Mouse (Mus musculus) retina, postnatal 7 days (tissue): Measurements from ENCODE around the gene Tgfbr2.

Experiments
- DNase-seq: peaks from one replicate; pipeline ENCODE4 v3.0.0-alpha.2; 2012; ENCODE audit warnings: low read depth, low spot score

The Tgfbr2 gene

GRCm38 (mm10) chr9:116118332-116118872, 56.8 kb downstream of the Tgfbr2 start:
- no peak for DNase-seq

GRCm38 (mm10) chr9:116115875-116116274, 59.3 kb downstream of the Tgfbr2 start:
- no peak for DNase-seq

- no peak for DNase-seq
Observed at GRCm38 (mm10) chr9:116114339-116114738, 60.8 kb downstream of the Tgfbr2 start.

GRCm38 (mm10) chr9:116111149-116111970, 63.8 kb downstream of the Tgfbr2 start:
- DNase-seq: no peak

GRCm38 (mm10) chr9:116108729-116109128, 66.4 kb downstream of the Tgfbr2 start:
- no peak for DNase-seq

- no peak for DNase-seq
Observed at GRCm38 (mm10) chr9:116104770-116105169, 70.4 kb downstream of the Tgfbr2 start.

GRCm38 (mm10) chr9:116101842-116102241, 73.3 kb downstream of the Tgfbr2 start:
- DNase-seq: no peak

GRCm38 (mm10) chr9:116100015-116100414, 75.1 kb downstream of the Tgfbr2 start:
- no peak for DNase-seq

- DNase-seq: no peak
Observed at GRCm38 (mm10) chr9:116099596-116099993, 75.6 kb downstream of the Tgfbr2 start.

GRCm38 (mm10) chr9:116098724-116099595, 76.2 kb downstream of the Tgfbr2 start:
- no peak for DNase-seq

GRCm38 (mm10) chr9:116091921-116092320, 83.2 kb downstream of the Tgfbr2 start:
- DNase-seq: no peak

GRCm38 (mm10) chr9:116091101-116091841, 83.9 kb downstream of the Tgfbr2 start:
- no peak for DNase-seq

GRCm38 (mm10) chr9:116090296-116090695, 84.9 kb downstream of the Tgfbr2 start:
- DNase-seq: no peak

GRCm38 (mm10) chr9:116088912-116089311, 86.2 kb downstream of the Tgfbr2 start:
- no peak for DNase-seq

- DNase-seq: peak; percentile 46
Observed at GRCm38 (mm10) chr9:116087880-116088279, 87.3 kb downstream of the Tgfbr2 start.

- no peak for DNase-seq
Observed at GRCm38 (mm10) chr9:116087263-116087662, 87.9 kb downstream of the Tgfbr2 start.

GRCm38 (mm10) chr9:116085999-116086398, 89.2 kb downstream of the Tgfbr2 start:
- no peak for DNase-seq

GRCm38 (mm10) chr9:116084324-116084931, 90.7 kb downstream of the Tgfbr2 start:
- no peak for DNase-seq

- no peak for DNase-seq
Observed at GRCm38 (mm10) chr9:116083726-116084323, 91.3 kb downstream of the Tgfbr2 start.

- no peak for DNase-seq
Observed at GRCm38 (mm10) chr9:116083300-116083699, 91.9 kb downstream of the Tgfbr2 start.

- no peak for DNase-seq
Observed at GRCm38 (mm10) chr9:116081781-116082180, 93.4 kb downstream of the Tgfbr2 start.
